Mouse (Mus musculus): ENCODE results near the gene Ptcd1.

DNA sequence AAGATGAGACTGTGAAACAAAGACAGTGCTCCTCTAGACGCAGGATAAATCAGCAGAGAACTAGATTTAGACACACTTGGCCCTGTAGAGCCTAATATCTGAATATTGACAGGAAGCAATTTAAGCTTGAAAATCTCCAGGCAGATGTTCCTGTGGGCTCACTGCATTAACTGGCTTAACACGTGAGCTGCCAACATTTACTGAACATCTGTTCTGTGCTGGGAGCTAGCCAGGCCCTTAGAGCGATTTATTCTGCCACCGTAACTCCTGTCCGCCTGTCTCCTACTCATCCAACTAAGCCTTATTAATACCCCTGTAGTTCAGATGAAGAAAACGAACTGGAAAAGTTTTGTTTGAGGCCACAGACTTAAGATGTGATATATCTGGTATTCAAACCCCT, 28.1 kb downstream of the Ptcd1 start:
- no peak for TF ChIP-seq MYOD1 (IDR thresholded peaks at IDR 0.05; ENCODE audit: control insufficient read depth, insufficient read length, low read depth)
- TF ChIP-seq CEBPB (IDR thresholded peaks at IDR 0.05; ENCODE audit: low read depth), result no peak
- no peak for TF ChIP-seq CTCF (IDR thresholded peaks at IDR 0.05; ENCODE audit: control insufficient read depth, insufficient read depth, insufficient read length)
- TF ChIP-seq MAX (IDR thresholded peaks at IDR 0.05), result no peak
- TF ChIP-seq FOSL1 (IDR thresholded peaks at IDR 0.05; ENCODE audit: insufficient read depth, low read length, poor library complexity, severe bottlenecking), result no peak

Data from C2C12 (cell line).